Mouse (Mus musculus): ENCODE data around the gene Ifi47. TPM values are rescaled to one million over a fixed set of nuclear protein-coding genes. Genes with fewer than 3 reads are reported as not detected.
"Not testable (repeated sequence)": the region's sequence is repeated elsewhere in the genome, so short reads cannot be mapped to it uniquely, and the experiment has no call there.

Ifi47 gene
- polyA plus RNA-seq (2016; fragmentation: Nextera tagmentation; extraction: Ambion mirVana): 7.0 and 7.2 TPM in 2 replicates

GRCm38 (mm10) chr11:49076001-49076757, at the start of gene Ifi47:
Gene Ifi47 (plus strand): TSS chr11:49076587.
- H3K27ac ChIP-seq: peak within 1 kb of the TSS; percentile 63
- 0 out of 2 replicates have a peak, but pooled peaks have one; percentile 37 for ATAC-seq
- peak within 1 kb of the TSS; percentile 20; the same call in 1 of the 2 replicates for H3K4me2 ChIP-seq
- H3K9me3 ChIP-seq (replicated peaks); H3K36me3 ChIP-seq; H3K27me3 ChIP-seq (replicated peaks); H3K9ac ChIP-seq; H3K4me3 ChIP-seq: not testable (repeated sequence)
- 27% methylated on average over 6 of the region's 6 CpGs for WGBS (ENCODE audit: insufficient replicate concordance)
- H3K4me1 ChIP-seq: peaks cover 21% of the 10 kb centered on the region

GRCm38 (mm10) chr11:49050064-49050463, 26.3 kb upstream of the Ifi47 start:
- H3K4me1 ChIP-seq; H3K4me3 ChIP-seq; ATAC-seq; H3K27ac ChIP-seq; H3K27me3 ChIP-seq (replicated peaks); H3K9ac ChIP-seq; H3K9me3 ChIP-seq (replicated peaks); H3K36me3 ChIP-seq; H3K4me2 ChIP-seq: not testable (repeated sequence)

DNA sequence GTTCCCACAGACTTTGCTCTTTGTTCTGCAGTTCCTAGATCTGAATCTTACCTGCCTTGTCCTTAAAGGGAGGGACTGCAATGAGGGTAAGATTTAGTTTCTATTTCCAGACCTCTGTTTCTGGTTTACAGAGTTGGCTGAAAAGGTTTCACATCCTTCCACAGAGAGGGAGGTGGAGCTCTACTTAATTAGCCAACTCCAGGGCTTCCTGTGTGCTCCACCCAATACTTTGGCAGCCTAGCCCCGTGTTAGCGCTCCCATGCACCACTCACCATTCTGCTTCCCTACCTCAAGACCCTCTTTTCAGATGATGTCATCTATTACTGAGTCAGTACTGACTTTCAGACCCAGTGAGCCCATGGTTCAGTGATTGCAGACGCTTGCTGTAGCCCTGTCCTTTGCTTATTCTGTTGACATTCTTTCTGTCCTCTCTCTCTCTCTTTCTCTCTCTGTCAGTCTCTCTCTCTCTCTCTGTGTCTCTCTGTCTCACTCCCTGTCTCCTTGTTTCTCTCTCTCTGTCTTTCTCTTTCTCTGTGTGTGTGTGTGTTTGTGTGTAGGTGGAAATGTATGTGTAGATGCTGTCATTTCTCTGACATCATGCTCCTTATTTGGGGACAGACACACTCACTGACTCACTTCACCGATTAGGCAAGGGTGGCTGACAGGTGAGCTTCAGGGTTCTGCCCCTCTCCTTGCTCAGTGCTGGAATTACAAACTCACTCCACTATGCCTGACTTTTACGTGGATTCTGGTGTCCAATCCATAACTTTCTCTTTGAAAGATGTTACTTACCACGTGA, 25.1 kb upstream of the Ifi47 start, which contains the start of gene 9930111J21Rik2:
Gene 9930111J21Rik2, minus strand, starts transcription at position 150 of the 799 bp plus-strand sequence.
- 54% methylated on average over 1 of the region's 6 CpGs for WGBS (ENCODE audit: insufficient replicate concordance)
- not testable (repeated sequence) for H3K9ac ChIP-seq; H3K27ac ChIP-seq; H3K27me3 ChIP-seq (replicated peaks); H3K4me2 ChIP-seq; H3K9me3 ChIP-seq (replicated peaks); H3K4me3 ChIP-seq; H3K4me1 ChIP-seq; H3K36me3 ChIP-seq
- ATAC-seq: peak; percentile 24; the same call in 1 of the 2 replicates

DNA sequence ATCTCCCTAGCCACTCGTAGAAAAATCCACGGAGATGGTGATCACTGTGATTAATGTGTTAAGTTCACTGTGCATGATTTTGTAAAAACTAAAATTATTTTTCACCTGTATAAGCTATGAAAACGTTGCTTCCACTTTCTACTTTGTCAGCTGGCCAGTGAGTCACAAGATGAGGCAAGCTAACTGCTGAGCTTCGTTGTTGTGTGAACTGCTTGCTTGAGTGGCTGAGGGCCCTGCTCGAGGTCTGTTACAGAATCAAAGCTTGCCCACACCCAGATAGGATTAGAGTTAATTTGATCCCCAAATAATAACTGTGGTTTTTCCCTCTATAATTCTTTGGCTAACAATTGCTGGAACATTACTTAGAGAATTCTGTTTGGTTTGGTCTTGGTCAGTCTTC, 24.5 kb upstream of the Ifi47 start:
- H3K4me1 ChIP-seq; ATAC-seq; H3K9me3 ChIP-seq (replicated peaks); H3K36me3 ChIP-seq; H3K27ac ChIP-seq; H3K4me3 ChIP-seq; H3K4me2 ChIP-seq; H3K9ac ChIP-seq; H3K27me3 ChIP-seq (replicated peaks): not testable (repeated sequence)
- no CpG with 5 or more reads among the region's 5 CpGs for WGBS (ENCODE audit: insufficient replicate concordance)

DNA sequence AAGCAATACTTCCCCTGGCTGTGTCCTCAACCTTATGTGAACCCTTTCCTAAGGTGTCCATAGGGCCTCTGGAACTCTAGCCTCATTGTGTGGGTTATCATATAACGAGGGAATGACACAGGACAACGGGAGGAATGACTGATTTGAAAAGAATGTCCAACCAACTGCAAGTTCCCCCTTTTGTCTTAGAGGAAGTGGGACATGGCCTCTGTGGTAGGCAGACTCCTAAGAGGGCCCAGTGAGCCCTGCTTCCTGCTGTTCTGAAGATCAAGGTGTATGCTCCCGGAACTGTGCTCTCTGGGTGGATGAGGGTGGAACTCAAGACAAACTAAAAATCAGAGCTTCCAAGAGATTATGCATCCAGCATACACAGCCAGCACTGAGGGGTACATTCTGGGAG, 16.3 kb upstream of the Ifi47 start:
- H3K4me1 ChIP-seq; H3K9ac ChIP-seq; H3K27ac ChIP-seq; H3K4me3 ChIP-seq; H3K36me3 ChIP-seq; H3K27me3 ChIP-seq (replicated peaks); ATAC-seq; H3K4me2 ChIP-seq; H3K9me3 ChIP-seq (replicated peaks): not testable (repeated sequence)
- WGBS (ENCODE audit: insufficient replicate concordance): 27% methylated on average over 2 of the region's 3 CpGs

GRCm38 (mm10) chr11:49061865-49062264, 14.5 kb upstream of the Ifi47 start:
- H3K9me3 ChIP-seq (replicated peaks); H3K36me3 ChIP-seq; H3K4me3 ChIP-seq; H3K9ac ChIP-seq; H3K27ac ChIP-seq; ATAC-seq; H3K4me1 ChIP-seq; H3K27me3 ChIP-seq (replicated peaks); H3K4me2 ChIP-seq: not testable (repeated sequence)
- 72% methylated on average over 2 of the region's 2 CpGs for WGBS (ENCODE audit: insufficient replicate concordance)

DNA sequence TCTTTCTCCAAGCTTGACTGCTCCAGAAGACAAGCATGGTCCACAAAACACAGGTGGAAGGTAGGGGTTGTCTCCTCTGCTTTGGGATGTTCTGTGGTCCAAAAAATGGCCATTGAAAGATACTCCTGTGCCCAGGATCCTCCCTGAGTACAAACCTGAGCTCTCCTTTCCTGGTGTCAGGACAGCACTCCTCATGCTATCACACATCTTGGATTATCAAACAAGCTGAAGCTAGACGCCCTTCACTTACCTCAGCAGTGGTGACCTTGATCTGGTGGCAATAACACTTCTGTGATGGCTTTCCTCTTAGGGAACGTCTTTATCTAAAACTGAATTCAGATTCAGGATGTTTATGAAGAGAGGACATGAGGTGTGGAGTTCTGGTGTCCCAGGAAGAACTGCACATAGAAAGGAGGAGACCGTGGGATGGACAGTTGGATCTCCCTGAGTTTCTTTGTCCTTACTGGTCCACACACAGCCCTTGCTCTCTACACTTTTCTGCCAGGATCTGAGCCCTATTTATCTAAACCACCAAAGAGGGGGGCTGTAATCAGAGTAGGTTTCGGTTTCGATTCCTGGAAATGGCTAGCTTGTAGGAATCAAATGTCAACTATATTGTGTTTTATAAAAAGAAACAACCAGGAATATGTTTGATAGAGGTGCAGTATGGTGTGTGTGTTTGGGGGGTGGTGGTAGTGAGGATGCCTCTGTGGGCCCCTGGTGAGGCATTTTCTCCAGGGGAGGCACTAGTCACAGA, 12.5 kb upstream of the Ifi47 start, which contains the start of gene Tgtp2:
Gene Tgtp2, minus strand, starts transcription at position 494 of the 757 bp plus-strand sequence.
- WGBS (ENCODE audit: insufficient replicate concordance): 56% methylated on average over 5 of the region's 5 CpGs
- not testable (repeated sequence) for H3K36me3 ChIP-seq; H3K27ac ChIP-seq; ATAC-seq; H3K4me1 ChIP-seq; H3K27me3 ChIP-seq (replicated peaks); H3K9me3 ChIP-seq (replicated peaks); H3K9ac ChIP-seq; H3K4me2 ChIP-seq; H3K4me3 ChIP-seq

DNA sequence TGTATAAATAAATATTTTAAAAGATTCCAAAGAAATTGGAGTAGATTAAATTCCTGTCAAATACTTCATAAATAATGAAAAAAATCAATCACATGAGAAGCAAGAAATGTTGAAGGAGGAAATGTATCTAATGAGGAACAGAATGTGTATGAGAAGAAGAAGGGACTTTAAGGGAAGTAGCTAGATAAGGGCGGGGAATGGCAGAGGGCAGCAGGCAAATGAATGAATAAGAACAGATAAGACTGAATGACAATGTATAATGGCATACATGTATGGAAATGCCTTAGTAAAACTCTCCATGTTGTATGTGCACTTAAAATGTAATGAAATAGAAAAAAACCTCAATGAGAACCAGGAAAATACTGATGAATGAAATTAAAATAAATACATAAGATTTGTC, 8.0 kb upstream of the Ifi47 start:
- no peak for ATAC-seq
- Histone ChIP-seq H3K4me1 (0 out of 2 replicates have a peak, but pooled peaks cover 2% of the 10 kb centered on the region), H3K4me2 (no peak overlapping the region), H3K9ac (no peak overlapping the region), H3K4me3 (no peak overlapping the region), H3K9me3 (replicated peaks) (no peaks in the 10 kb centered on the region), H3K27me3 (replicated peaks) (no peaks in the 10 kb centered on the region), H3K36me3 (no peaks in the 10 kb centered on the region), H3K27ac (no peak overlapping the region)
- 37% methylated on average over 1 of the region's 1 CpGs for WGBS (ENCODE audit: insufficient replicate concordance)

- H3K4me3 ChIP-seq: no peak overlapping the region
- ATAC-seq: no peak
- no peaks in the 10 kb centered on the region for H3K9me3 ChIP-seq (replicated peaks)
- H3K4me1 ChIP-seq: peaks cover 30% of the 10 kb centered on the region
- WGBS (ENCODE audit: insufficient replicate concordance): 48% methylated on average over 1 of the region's 1 CpGs
- H3K4me2 ChIP-seq: no peak overlapping the region
- H3K9ac ChIP-seq: no peak overlapping the region
- H3K36me3 ChIP-seq: no peaks in the 10 kb centered on the region
- no peaks in the 10 kb centered on the region for H3K27me3 ChIP-seq (replicated peaks)
- peak overlapping the region; percentile 63; the same call in 1 of the 2 replicates for H3K27ac ChIP-seq
Observed at GRCm38 (mm10) chr11:49077012-49077411, 625 bp downstream of the Ifi47 start.

DNA sequence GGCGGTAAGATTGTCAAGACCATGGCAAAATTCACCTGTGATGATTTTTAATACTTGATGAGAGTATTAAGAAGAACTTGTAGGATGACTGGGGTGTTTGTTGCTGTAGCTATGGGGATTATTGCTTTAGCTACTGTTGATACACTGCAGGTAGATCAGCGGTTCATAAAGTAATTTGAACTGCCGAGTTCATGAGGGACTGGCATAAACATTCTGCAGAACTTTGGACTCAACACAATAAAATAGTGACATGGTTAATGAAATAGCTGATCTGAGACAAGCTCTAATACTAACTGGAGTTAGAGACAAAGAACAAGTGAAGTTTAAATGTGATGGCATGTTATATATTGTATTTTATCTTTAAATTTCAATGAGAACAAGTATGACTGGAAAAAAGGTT, 2.3 kb downstream of the Ifi47 start:
- no peak for ATAC-seq
- H3K27me3 ChIP-seq (replicated peaks): no peaks in the 10 kb centered on the region
- H3K4me3 ChIP-seq: no peak overlapping the region
- no peaks in the 10 kb centered on the region for H3K36me3 ChIP-seq
- H3K27ac ChIP-seq: no peak overlapping the region
- H3K9me3 ChIP-seq (replicated peaks): no peaks in the 10 kb centered on the region
- no peak overlapping the region for H3K4me2 ChIP-seq
- no peak overlapping the region for H3K9ac ChIP-seq
- peaks cover 44% of the 10 kb centered on the region for H3K4me1 ChIP-seq
- WGBS (ENCODE audit: insufficient replicate concordance): 78% methylated on average over 3 of the region's 3 CpGs

- no peak for ATAC-seq
- H3K9ac ChIP-seq: 0 out of 2 replicates have a peak overlapping the region, but pooled peaks have one; percentile 12
Observed at GRCm38 (mm10) chr11:49080636-49081035, 4.2 kb downstream of the Ifi47 start.

GRCm38 (mm10) chr11:49081356-49081755, 5.0 kb downstream of the Ifi47 start:
- H3K36me3 ChIP-seq: no peaks in the 10 kb centered on the region
- no peaks in the 10 kb centered on the region for H3K27me3 ChIP-seq (replicated peaks)
- no peak overlapping the region for H3K4me3 ChIP-seq
- no peaks in the 10 kb centered on the region for H3K9me3 ChIP-seq (replicated peaks)
- 64% methylated on average over 4 of the region's 4 CpGs for WGBS (ENCODE audit: insufficient replicate concordance)
- no peak overlapping the region for H3K27ac ChIP-seq
- H3K4me1 ChIP-seq: peaks cover 64% of the 10 kb centered on the region
- no peak for ATAC-seq
- H3K4me2 ChIP-seq: peak overlapping the region; percentile 33
- H3K9ac ChIP-seq: no peak overlapping the region

More at GRCm38 (mm10) chr11:49080636-49081035, 4.2 kb downstream of the Ifi47 start:
- peaks cover 61% of the 10 kb centered on the region for H3K4me1 ChIP-seq
- H3K36me3 ChIP-seq: no peaks in the 10 kb centered on the region
- WGBS (ENCODE audit: insufficient replicate concordance): 41% methylated on average over 1 of the region's 1 CpGs
- H3K4me2 ChIP-seq: no peak overlapping the region
- no peak overlapping the region for H3K27ac ChIP-seq
- no peak overlapping the region for H3K4me3 ChIP-seq
- H3K27me3 ChIP-seq (replicated peaks): no peaks in the 10 kb centered on the region
- no peaks in the 10 kb centered on the region for H3K9me3 ChIP-seq (replicated peaks)
